Mouse (Mus musculus): ENCODE data around the gene Kif3c. TPM values are rescaled to one million over a fixed set of nuclear protein-coding genes. Genes with fewer than 3 reads are reported as not detected.

Kif3c gene
- polyA plus RNA-seq, 1 experiment from 2014 or later = 2.5 TPM

- 39% methylated on average over 11 of the region's 11 CpGs for WGBS
- ATAC-seq (ENCODE audit: low FRiP score, low TSS enrichment) (no peak), DNase-seq (ENCODE audit: low spot score) (no peak)
- Histone ChIP-seq H3K27ac (replicated peaks) (no peak overlapping the region), H3K9me3 (ENCODE audit: control insufficient read depth, low read length) (no peaks in the 10 kb centered on the region), H3K4me1 (replicated peaks; ENCODE audit: control insufficient read depth, insufficient read depth) (no peaks in the 10 kb centered on the region), H3K4me3 (ENCODE audit: low read depth, low read length) (no peak overlapping the region), H3K4me2 (replicated peaks; ENCODE audit: low read depth) (no peak overlapping the region), H3K9ac (ENCODE audit: low read length) (no peak overlapping the region), H3K36me3 (ENCODE audit: control insufficient read depth, insufficient read depth, low read length) (no peaks in the 10 kb centered on the region), H3K27me3 (ENCODE audit: control insufficient read depth, insufficient read depth, low read length) (no peaks in the 10 kb centered on the region)
- TF ChIP-seq CTCF (IDR thresholded peaks at IDR 0.05; ENCODE audit: low read depth) (no peak), EP300 (optimal IDR thresholded peaks at IDR 0.05) (no peak)
Measured at GRCm38 (mm10) chr12:3370979-3371925, 6.3 kb downstream of the Kif3c start.

- no peaks in the 10 kb centered on the region for H3K27me3 ChIP-seq (ENCODE audit: control insufficient read depth, insufficient read depth, low read length)
- no peak overlapping the region for H3K9ac ChIP-seq (ENCODE audit: low read length)
- ATAC-seq (ENCODE audit: low FRiP score, low TSS enrichment) (no peak), DNase-seq (ENCODE audit: low spot score) (no peak)
- no peaks in the 10 kb centered on the region for H3K36me3 ChIP-seq (ENCODE audit: control insufficient read depth, insufficient read depth, low read length)
- no peak overlapping the region for H3K4me2 ChIP-seq (replicated peaks; ENCODE audit: low read depth)
- 65% methylated on average over 3 of the region's 3 CpGs for WGBS
- no peak for TF ChIP-seq EP300 (optimal IDR thresholded peaks at IDR 0.05)
- TF ChIP-seq CTCF (IDR thresholded peaks at IDR 0.05; ENCODE audit: low read depth) = no peak
- no peaks in the 10 kb centered on the region for H3K4me1 ChIP-seq (replicated peaks; ENCODE audit: control insufficient read depth, insufficient read depth)
- H3K27ac ChIP-seq (replicated peaks) = no peak overlapping the region
- H3K4me3 ChIP-seq (ENCODE audit: low read depth, low read length) = no peak overlapping the region
- no peaks in the 10 kb centered on the region for H3K9me3 ChIP-seq (ENCODE audit: control insufficient read depth, low read length)
Measured at GRCm38 (mm10) chr12:3371991-3372390, 7.1 kb downstream of the Kif3c start.

GRCm38 (mm10) chr12:3373566-3373965, 8.6 kb downstream of the Kif3c start:
- H3K4me2 ChIP-seq (replicated peaks; ENCODE audit: low read depth) = no peak overlapping the region
- no peak overlapping the region for H3K27ac ChIP-seq (replicated peaks)
- WGBS = 90% methylated on average over 6 of the region's 6 CpGs

GRCm38 (mm10) chr12:3374552-3374951, 9.6 kb downstream of the Kif3c start:
- H3K4me1 ChIP-seq (replicated peaks; ENCODE audit: control insufficient read depth, insufficient read depth) = no peaks in the 10 kb centered on the region
- ATAC-seq (ENCODE audit: low FRiP score, low TSS enrichment) (no peak), DNase-seq (ENCODE audit: low spot score) (no peak)
- H3K27me3 ChIP-seq (ENCODE audit: control insufficient read depth, insufficient read depth, low read length) = no peaks in the 10 kb centered on the region
- 61% methylated on average over 5 of the region's 5 CpGs for WGBS
- TF ChIP-seq EP300 (optimal IDR thresholded peaks at IDR 0.05) = no peak
- no peak for TF ChIP-seq CTCF (IDR thresholded peaks at IDR 0.05; ENCODE audit: low read depth)
- no peak overlapping the region for H3K9ac ChIP-seq (ENCODE audit: low read length)
- H3K4me3 ChIP-seq (ENCODE audit: low read depth, low read length) = no peak overlapping the region
- H3K36me3 ChIP-seq (ENCODE audit: control insufficient read depth, insufficient read depth, low read length) = no peaks in the 10 kb centered on the region
- H3K9me3 ChIP-seq (ENCODE audit: control insufficient read depth, low read length) = no peaks in the 10 kb centered on the region
- no peak overlapping the region for H3K27ac ChIP-seq (replicated peaks)
- no peak overlapping the region for H3K4me2 ChIP-seq (replicated peaks; ENCODE audit: low read depth)

More at GRCm38 (mm10) chr12:3373566-3373965, 8.6 kb downstream of the Kif3c start:
- Histone ChIP-seq H3K4me3 (ENCODE audit: low read depth, low read length) (no peak overlapping the region), H3K27me3 (ENCODE audit: control insufficient read depth, insufficient read depth, low read length) (no peaks in the 10 kb centered on the region), H3K36me3 (ENCODE audit: control insufficient read depth, insufficient read depth, low read length) (no peaks in the 10 kb centered on the region), H3K4me1 (replicated peaks; ENCODE audit: control insufficient read depth, insufficient read depth) (no peaks in the 10 kb centered on the region), H3K9ac (ENCODE audit: low read length) (no peak overlapping the region), H3K9me3 (ENCODE audit: control insufficient read depth, low read length) (no peaks in the 10 kb centered on the region)
- TF ChIP-seq EP300 (optimal IDR thresholded peaks at IDR 0.05) (no peak), CTCF (IDR thresholded peaks at IDR 0.05; ENCODE audit: low read depth) (no peak)
- ATAC-seq (ENCODE audit: low FRiP score, low TSS enrichment) (no peak), DNase-seq (ENCODE audit: low spot score) (no peak)

GRCm38 (mm10) chr12:3377190-3377589, 12.3 kb downstream of the Kif3c start:
- Histone ChIP-seq H3K4me2 (replicated peaks; ENCODE audit: low read depth) (no peak overlapping the region), H3K9me3 (ENCODE audit: control insufficient read depth, low read length) (no peaks in the 10 kb centered on the region), H3K4me1 (replicated peaks; ENCODE audit: control insufficient read depth, insufficient read depth) (no peaks in the 10 kb centered on the region), H3K4me3 (ENCODE audit: low read depth, low read length) (no peak overlapping the region), H3K27ac (replicated peaks) (no peak overlapping the region), H3K9ac (ENCODE audit: low read length) (no peak overlapping the region), H3K36me3 (ENCODE audit: control insufficient read depth, insufficient read depth, low read length) (no peaks in the 10 kb centered on the region), H3K27me3 (ENCODE audit: control insufficient read depth, insufficient read depth, low read length) (no peaks in the 10 kb centered on the region)
- TF ChIP-seq EP300 (optimal IDR thresholded peaks at IDR 0.05) (no peak), CTCF (IDR thresholded peaks at IDR 0.05; ENCODE audit: low read depth) (peak; percentile 52)
- no peak for ATAC-seq (ENCODE audit: low FRiP score, low TSS enrichment)
- 26% methylated on average over 3 of the region's 3 CpGs for WGBS
- no peak for DNase-seq (ENCODE audit: low spot score)

GRCm38 (mm10) chr12:3377755-3378154, 12.8 kb downstream of the Kif3c start:
- ATAC-seq (ENCODE audit: low FRiP score, low TSS enrichment) = no peak
- DNase-seq (ENCODE audit: low spot score) = no peak
- no peaks in the 10 kb centered on the region for H3K4me1 ChIP-seq (replicated peaks; ENCODE audit: control insufficient read depth, insufficient read depth)
- H3K4me3 ChIP-seq (ENCODE audit: low read depth, low read length) = no peak overlapping the region
- H3K9me3 ChIP-seq (ENCODE audit: control insufficient read depth, low read length) = no peaks in the 10 kb centered on the region
- H3K36me3 ChIP-seq (ENCODE audit: control insufficient read depth, insufficient read depth, low read length) = no peaks in the 10 kb centered on the region; the same call in 1 of the 2 replicates
- no peaks in the 10 kb centered on the region for H3K27me3 ChIP-seq (ENCODE audit: control insufficient read depth, insufficient read depth, low read length)
- H3K27ac ChIP-seq (replicated peaks) = no peak overlapping the region
- H3K9ac ChIP-seq (ENCODE audit: low read length) = no peak overlapping the region
- 67% methylated on average over 5 of the region's 5 CpGs for WGBS
- TF ChIP-seq CTCF (IDR thresholded peaks at IDR 0.05; ENCODE audit: low read depth) (no peak), EP300 (optimal IDR thresholded peaks at IDR 0.05) (no peak)
- H3K4me2 ChIP-seq (replicated peaks; ENCODE audit: low read depth) = no peak overlapping the region
